Mouse (Mus musculus) erythroblast, embryonic 14.5 days (primary cell): Measurements from ENCODE around the gene Gdpd2. TPM values are rescaled to one million over a fixed set of nuclear protein-coding genes. Genes with fewer than 3 reads are reported as not detected.
A peak's percentile ranks its signal among the peaks of the same experiment; 100 is the strongest.

Source experiments
- H3K27me3 ChIP-seq: 2 replicates; pipeline ENCODE4 v1.6.1; 2012; ENCODE audit warnings: inconsistent platforms; ENCODE audit not compliant: control insufficient read depth
- H3K36me3 ChIP-seq: 2 replicates; pipeline ENCODE4 v1.6.1; 2012; ENCODE audit warnings: mild to moderate bottlenecking, inconsistent platforms; ENCODE audit not compliant: control insufficient read depth
- H3K4me1 ChIP-seq: 2 replicates; pipeline ENCODE4 v1.6.1; 2012; ENCODE audit warnings: inconsistent platforms; ENCODE audit not compliant: control insufficient read depth
- H3K4me3 ChIP-seq: replicated peaks from 2 replicates; pipeline ENCODE3; 2012; ENCODE audit warnings: moderate library complexity, mild to moderate bottlenecking, inconsistent platforms
- H3K9me3 ChIP-seq: 2 replicates; pipeline ENCODE4 v1.6.1; 2012; ENCODE audit warnings: low read length, inconsistent platforms, mixed read lengths; ENCODE audit not compliant: control insufficient read depth
- GATA1 ChIP-seq: IDR thresholded peaks from 2 replicates; pipeline ENCODE4 v1.6.1; 2012; ENCODE audit warnings: low read length, inconsistent platforms, mixed read lengths
- TAL1 ChIP-seq: IDR thresholded peaks from 3 replicates; pipeline ENCODE4 v1.6.1; 2012; ENCODE audit warnings: low read length, inconsistent platforms, mixed read lengths
- polyA plus RNA-seq: library from polyadenylated mRNA; stranded (reverse); fragments of >175 nt; gene quantifications from 2 replicates; pipeline ENCODE4 v1.2.3, GENCODE M21; 2012

Gene Gdpd2
- polyA plus RNA-seq, 1 experiment = not detected

GRCm38 (mm10) chrX:100775405-100775804, 45.7 kb downstream of the Gdpd2 start:
- H3K4me3 ChIP-seq = no peak overlapping the region
- no peaks in the 10 kb centered on the region; the same call in 1 of the 2 replicates for H3K27me3 ChIP-seq
- TF ChIP-seq GATA1 = no peak
- TF ChIP-seq TAL1 = no peak
- no peaks in the 10 kb centered on the region; the same call in 1 of the 2 replicates for H3K9me3 ChIP-seq
- H3K4me1 ChIP-seq = peaks cover 12% of the 10 kb centered on the region
- no peaks in the 10 kb centered on the region for H3K36me3 ChIP-seq

DNA sequence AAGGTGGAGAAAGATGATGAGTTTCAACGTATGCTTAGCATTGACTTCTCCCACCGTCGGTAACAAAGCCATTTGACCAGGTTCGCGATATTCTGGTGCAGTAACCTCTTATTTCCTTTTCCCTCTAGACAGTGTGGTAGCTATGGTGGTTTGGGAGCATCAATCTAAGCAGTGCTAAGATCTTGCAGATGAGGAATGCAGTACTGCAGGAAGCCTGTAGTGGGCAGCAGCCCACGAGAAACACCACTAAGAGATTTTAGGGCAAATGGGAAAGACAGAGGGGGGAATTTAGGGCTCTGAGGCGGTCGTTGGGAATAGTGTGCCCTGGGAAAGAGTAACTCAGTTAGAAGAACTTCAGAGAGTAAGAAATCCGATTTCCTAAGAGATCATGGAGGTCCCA, 46.8 kb downstream of the Gdpd2 start:
- H3K4me1 ChIP-seq = peaks cover 12% of the 10 kb centered on the region
- TF ChIP-seq GATA1 (no peak), TAL1 (no peak)
- peak overlapping the region; percentile 57 for H3K4me3 ChIP-seq
- H3K9me3 ChIP-seq = no peaks in the 10 kb centered on the region; the same call in 1 of the 2 replicates
- no peaks in the 10 kb centered on the region for H3K36me3 ChIP-seq
- H3K27me3 ChIP-seq = no peaks in the 10 kb centered on the region; the same call in 1 of the 2 replicates

DNA sequence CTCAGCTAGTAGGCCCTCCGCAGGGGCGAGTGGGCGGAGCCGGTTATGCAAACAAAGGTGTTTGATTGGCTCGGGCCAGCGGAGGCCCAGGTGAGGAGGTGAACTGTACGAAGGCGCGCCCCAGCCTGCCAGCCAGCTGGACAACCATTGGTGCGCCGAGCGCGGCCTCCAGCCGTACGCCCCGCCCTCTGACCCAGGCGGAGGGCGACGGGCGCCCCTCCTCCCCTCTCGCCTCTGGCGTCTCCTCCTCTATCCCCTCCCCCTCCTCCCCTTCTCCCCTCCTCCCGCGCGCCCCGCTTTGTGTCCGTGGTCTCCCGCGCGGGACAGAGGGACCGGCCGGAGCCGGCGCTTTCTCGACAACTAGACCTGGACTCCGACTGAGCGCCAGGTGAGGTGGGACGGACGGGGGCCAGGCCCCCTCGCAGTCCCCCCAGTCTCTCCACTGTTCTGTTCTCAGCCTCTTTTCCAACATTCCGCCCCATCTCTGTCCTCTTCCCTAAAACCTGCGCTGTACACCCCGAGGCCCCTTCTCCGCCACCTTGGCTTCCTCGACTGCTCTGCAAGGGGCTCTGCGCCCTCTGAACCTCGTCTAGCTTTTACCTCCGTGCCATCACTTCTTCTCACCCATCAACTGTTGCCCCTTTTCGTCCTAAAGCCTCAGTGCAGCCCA, 47.4 kb downstream of the Gdpd2 start:
- no peaks in the 10 kb centered on the region; the same call in 1 of the 2 replicates for H3K27me3 ChIP-seq
- H3K4me3 ChIP-seq = peak overlapping the region; percentile 57
- peaks cover 12% of the 10 kb centered on the region for H3K4me1 ChIP-seq
- TF ChIP-seq GATA1 = no peak
- no peak for TF ChIP-seq TAL1
- no peaks in the 10 kb centered on the region for H3K36me3 ChIP-seq
- H3K9me3 ChIP-seq = no peaks in the 10 kb centered on the region; the same call in 1 of the 2 replicates

DNA sequence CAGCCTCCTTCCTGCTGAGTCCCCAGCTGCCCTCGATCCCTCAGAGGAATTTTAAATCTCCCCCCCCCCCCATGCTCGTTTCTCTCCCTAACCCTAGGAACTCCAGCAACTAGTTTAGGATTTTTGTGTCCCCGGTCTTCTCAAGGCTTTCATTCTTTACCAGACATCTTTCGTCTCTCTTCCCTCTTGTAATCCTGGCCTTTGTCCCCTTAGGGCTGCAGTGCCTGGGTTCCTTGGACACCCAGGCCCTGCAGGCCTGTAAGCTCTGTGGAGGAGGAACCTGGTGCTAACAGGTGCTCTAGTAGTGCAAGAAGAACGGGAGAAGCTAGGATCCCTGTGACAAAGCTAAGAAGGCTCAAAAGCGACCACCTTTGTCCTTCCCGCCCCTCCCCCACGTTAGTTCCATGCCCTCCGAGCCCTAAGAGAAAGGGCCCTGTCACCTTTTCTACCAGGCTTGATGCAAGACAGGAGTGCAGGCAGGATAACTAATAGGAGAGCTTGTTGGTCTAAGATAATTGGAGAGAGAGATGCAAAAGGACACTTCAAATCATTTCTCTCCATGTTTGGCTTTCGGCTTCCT, 48.1 kb downstream of the Gdpd2 start:
- Histone ChIP-seq H3K36me3 (no peaks in the 10 kb centered on the region), H3K9me3 (no peaks in the 10 kb centered on the region; the same call in 1 of the 2 replicates), H3K4me1 (peaks cover 12% of the 10 kb centered on the region), H3K4me3 (peak overlapping the region; percentile 57), H3K27me3 (no peaks in the 10 kb centered on the region; the same call in 1 of the 2 replicates)
- TF ChIP-seq GATA1 (no peak), TAL1 (no peak)

DNA sequence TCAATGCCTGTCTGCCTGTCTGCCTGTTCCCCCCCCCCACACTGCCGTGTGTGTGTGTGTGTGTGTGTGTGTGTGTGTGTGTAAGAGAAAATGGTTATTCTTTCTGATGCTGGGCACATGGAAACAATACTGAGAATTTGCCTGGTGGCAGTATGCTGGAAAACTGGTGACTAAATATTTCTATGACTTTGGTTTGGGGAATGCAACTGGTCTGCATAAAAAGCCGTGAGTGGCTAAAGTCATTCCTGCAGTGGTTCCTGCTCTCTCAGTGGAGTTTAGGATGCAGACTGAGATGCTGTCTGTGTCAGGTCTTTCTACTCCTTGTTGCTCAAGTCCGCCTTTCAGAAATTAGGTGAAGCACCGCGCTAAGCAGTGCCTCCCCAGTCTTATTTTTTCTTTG, 48.7 kb downstream of the Gdpd2 start:
- no peak for TF ChIP-seq GATA1
- no peak for TF ChIP-seq TAL1
- H3K9me3 ChIP-seq = no peaks in the 10 kb centered on the region; the same call in 1 of the 2 replicates
- H3K27me3 ChIP-seq = no peaks in the 10 kb centered on the region; the same call in 1 of the 2 replicates
- no peaks in the 10 kb centered on the region for H3K36me3 ChIP-seq
- H3K4me1 ChIP-seq = peaks cover 12% of the 10 kb centered on the region
- H3K4me3 ChIP-seq = no peak overlapping the region

Other genes with a start within 250 kb of the Gdpd2 start
- 1.7 TPM in 2 replicates for gene Igbp1, start 235.6 kb upstream of the Gdpd2 start, polyA plus RNA-seq
- not detected in 2 replicates for gene Dgat2l6, start 205.0 kb upstream of the Gdpd2 start, polyA plus RNA-seq
- gene Awat1, start 157.6 kb upstream of the Gdpd2 start, polyA plus RNA-seq = not detected in 2 replicates
- gene P2ry4, start 135.0 kb upstream of the Gdpd2 start, polyA plus RNA-seq = not detected in 2 replicates
- not detected in 2 replicates for gene Arr3, start 124.4 kb upstream of the Gdpd2 start, polyA plus RNA-seq
- gene Kif4, start 104.1 kb upstream of the Gdpd2 start, polyA plus RNA-seq = 0.61 and 0.92 TPM in 2 replicates
- 2.0 and 3.0 TPM in 2 replicates for gene Pdzd11, start 103.3 kb upstream of the Gdpd2 start, polyA plus RNA-seq
- not detected in 2 replicates for gene Dlg3, start 37.8 kb downstream of the Gdpd2 start, polyA plus RNA-seq